Mouse (Mus musculus): Measurements from ENCODE around the gene Ppp2r3c.
"Not testable (repeated sequence)": the region's sequence is repeated elsewhere in the genome, so short reads cannot be mapped to it uniquely, and the experiment has no call there.

Gene Ppp2r3c

GRCm38 (mm10) chr12:55272243-55272642 is 30.6 kb downstream of the Ppp2r3c start:
- DNase-seq (ENCODE audit: low spot score in 2 of 2): no peak

- not testable (repeated sequence) for DNase-seq (ENCODE audit: low spot score in 2 of 2)
Measured at GRCm38 (mm10) chr12:55263385-55263784, 39.4 kb downstream of the Ppp2r3c start.

GRCm38 (mm10) chr12:55261950-55262349 is 40.8 kb downstream of the Ppp2r3c start:
- not testable (repeated sequence) for DNase-seq (ENCODE audit: low spot score in 2 of 2)

GRCm38 (mm10) chr12:55242243-55242642 is 60.6 kb downstream of the Ppp2r3c start:
- not testable (repeated sequence) for DNase-seq (ENCODE audit: low spot score in 2 of 2)

GRCm38 (mm10) chr12:55230520-55230861 is 72.3 kb downstream of the Ppp2r3c start:
- DNase-seq (ENCODE audit: low spot score in 2 of 2): peak in 1 of 2 experiments; percentile 12

GRCm38 (mm10) chr12:55229626-55230519 is 72.9 kb downstream of the Ppp2r3c start, which contains the start of gene Srp54c:
Srp54c (plus strand) TSS chr12:55230168.
- DNase-seq (ENCODE audit: low spot score in 2 of 2): not testable (repeated sequence)
